ENCODE assay signal across 14 mouse cellular contexts in genomic region chr12:99087286-99087685, GRCm38 (mm10).
DNase-seq lines count a peak whose midpoint lies in the region; ATAC-seq and TF ChIP-seq lines count a peak whose summit lies in the region.
"Had no signal": no experiment of that assay in that cellular context is flagged by ENCODE, and none has a peak within 500 bp of the region (broad histone marks: within the 10 kb centered on the region; RNA-seq: fewer than 3 reads in every experiment).

No protein-coding gene starts in this region.

- no peaks in the 10 kb centered on the region for H3K79me2 ChIP-seq in heart, adult 2 months (replicated peaks; ENCODE audit: control insufficient read depth, insufficient read depth, low read length)

- intact Hi-C loops in left cerebral cortex, postnatal 14 days (cut with DNase I): loop anchor here (10.0 kb wide), 1 partner anchor 1018 kb away; no protein-coding TSS in a partner anchor
- intact Hi-C loops in heart, adult 2 months (cut with DNase I): no loop called here
- intact Hi-C loops in heart, postnatal 14 days (cut with DNase I): no loop called here

- no peak for DNase-seq in heart, postnatal 4 days
- peak; percentile 43 to 77 for DNase-seq in left cerebral cortex, postnatal 14 days (ENCODE audit: low spot score in 2 of 2)
- no peak for DNase-seq in heart, adult 2 months
- no peak for DNase-seq in heart, postnatal 14 days
- DNase-seq: adrenal gland, postnatal 36 days; B cell, adult 2 months; cerebellum, postnatal 25 days; kidney, adult 11 months; lung, postnatal 14 days had no signal

- no peak for TF ChIP-seq EP300 in heart, adult 2 months (IDR thresholded peaks at IDR 0.05; ENCODE audit: insufficient read depth, low read depth, low read length)

- H3K9me3 ChIP-seq in heart, embryonic 12.5 days (replicated peaks): no peaks in the 10 kb centered on the region
- no peaks in the 10 kb centered on the region for H3K9me3 ChIP-seq in forebrain, embryonic 15.5 days
- H3K9me3 ChIP-seq in neural tube, embryonic 15.5 days (replicated peaks): no peaks in the 10 kb centered on the region
- no peaks in the 10 kb centered on the region for H3K9me3 ChIP-seq in liver, embryonic 12.5 days (replicated peaks)

- no peak overlapping the region for H3K4me3 ChIP-seq in heart, embryonic 12.5 days
- no peak overlapping the region for H3K4me3 ChIP-seq in forebrain, embryonic 15.5 days
- H3K4me3 ChIP-seq in neural tube, embryonic 15.5 days (replicated peaks): no peak overlapping the region
- H3K4me3 ChIP-seq in liver, embryonic 12.5 days: no peak overlapping the region
- no peak overlapping the region for H3K4me3 ChIP-seq in heart, adult 2 months

- TF ChIP-seq POLR2A in heart, adult 2 months (IDR thresholded peaks at IDR 0.05; ENCODE audit: insufficient read depth, low read depth, low read length): no peak

- no peak for TF ChIP-seq CTCF in heart, adult 2 months (IDR thresholded peaks at IDR 0.05)

- no peaks in the 10 kb centered on the region for H3K36me3 ChIP-seq in heart, embryonic 12.5 days
- H3K36me3 ChIP-seq in forebrain, embryonic 15.5 days: no peaks in the 10 kb centered on the region
- no peaks in the 10 kb centered on the region for H3K36me3 ChIP-seq in neural tube, embryonic 15.5 days
- H3K36me3 ChIP-seq in liver, embryonic 12.5 days: no peaks in the 10 kb centered on the region
- no peaks in the 10 kb centered on the region for H3K36me3 ChIP-seq in heart, adult 2 months (ENCODE audit: control insufficient read depth, insufficient read depth, low read length)

- no peak overlapping the region for H3K27ac ChIP-seq in heart, embryonic 12.5 days (ENCODE audit: poor library complexity, severe bottlenecking)
- peak overlapping the region; percentile 73 for H3K27ac ChIP-seq in forebrain, embryonic 15.5 days (replicated peaks)
- H3K27ac ChIP-seq in neural tube, embryonic 15.5 days (replicated peaks): peak overlapping the region; percentile 58
- no peak overlapping the region for H3K27ac ChIP-seq in liver, embryonic 12.5 days
- no peak overlapping the region for H3K27ac ChIP-seq in heart, adult 2 months

- H3K4me1 ChIP-seq in heart, embryonic 12.5 days (replicated peaks): no peaks in the 10 kb centered on the region
- peaks cover 27% of the 10 kb centered on the region for H3K4me1 ChIP-seq in forebrain, embryonic 15.5 days
- peaks cover 37% of the 10 kb centered on the region for H3K4me1 ChIP-seq in neural tube, embryonic 15.5 days
- H3K4me1 ChIP-seq in liver, embryonic 12.5 days: no peaks in the 10 kb centered on the region
- no peaks in the 10 kb centered on the region for H3K4me1 ChIP-seq in heart, adult 2 months (ENCODE audit: control insufficient read depth, insufficient read depth, low read length)

- peaks cover 18% of the 10 kb centered on the region for H3K27me3 ChIP-seq in heart, embryonic 12.5 days (replicated peaks)
- H3K27me3 ChIP-seq in forebrain, embryonic 15.5 days: no peaks in the 10 kb centered on the region
- no peaks in the 10 kb centered on the region for H3K27me3 ChIP-seq in neural tube, embryonic 15.5 days (replicated peaks)
- peaks cover 36% of the 10 kb centered on the region for H3K27me3 ChIP-seq in liver, embryonic 12.5 days (replicated peaks)
- no peaks in the 10 kb centered on the region for H3K27me3 ChIP-seq in heart, adult 2 months (ENCODE audit: control insufficient read depth, insufficient read depth, low read length)

- WGBS in heart, embryonic 12.5 days: 59% methylated on average over 8 of the region's 8 CpGs
- 10% methylated on average over 8 of the region's 8 CpGs for WGBS in forebrain, embryonic 15.5 days
- WGBS in neural tube, embryonic 15.5 days: 15% methylated on average over 8 of the region's 8 CpGs
- 56% methylated on average over 8 of the region's 8 CpGs for WGBS in liver, embryonic 12.5 days (ENCODE audit: insufficient replicate concordance)
- 73% methylated on average over 8 of the region's 8 CpGs for WGBS in heart, adult 2 months

- H3K4me2 ChIP-seq in heart, embryonic 12.5 days: no peak overlapping the region
- peak overlapping the region; percentile 19 for H3K4me2 ChIP-seq in forebrain, embryonic 15.5 days (replicated peaks)
- peak overlapping the region; percentile 6 for H3K4me2 ChIP-seq in neural tube, embryonic 15.5 days
- no peak overlapping the region for H3K4me2 ChIP-seq in liver, embryonic 12.5 days
- H3K4me2 ChIP-seq: heart, embryonic 11.5 days had no signal

- no peak overlapping the region for H3K9ac ChIP-seq in heart, embryonic 12.5 days
- H3K9ac ChIP-seq in forebrain, embryonic 15.5 days (replicated peaks): no peak overlapping the region; the same call in 1 of the 2 replicates
- no peak overlapping the region for H3K9ac ChIP-seq in neural tube, embryonic 15.5 days (replicated peaks)
- H3K9ac ChIP-seq in liver, embryonic 12.5 days: no peak overlapping the region
- H3K9ac ChIP-seq in heart, adult 2 months (ENCODE audit: low read depth, low read length): no peak overlapping the region

- ATAC-seq in heart, embryonic 12.5 days (ENCODE audit: insufficient number of reproducible peaks, low FRiP score): 0 out of 2 replicates have a peak, but pooled peaks have one; percentile 11
- peak; percentile 55 for ATAC-seq in forebrain, embryonic 15.5 days (replicated peaks)
- ATAC-seq in neural tube, embryonic 15.5 days (ENCODE audit: low FRiP score): peak; percentile 82
- ATAC-seq in liver, embryonic 12.5 days: no peak

Comparison
In these comparisons a context has a peak if more than half of its experiments do, and no peak if none do; other contexts are left out.
1. H3K27ac ChIP-seq: peak in forebrain, embryonic 15.5 days (single experiment) and neural tube, embryonic 15.5 days (single experiment); none in heart, embryonic 12.5 days (single experiment), liver, embryonic 12.5 days (single experiment) and heart, adult 2 months (single experiment).
2. H3K4me2 ChIP-seq: peak in forebrain, embryonic 15.5 days (single experiment) and neural tube, embryonic 15.5 days (single experiment); none in heart, embryonic 12.5 days (single experiment) and liver, embryonic 12.5 days (single experiment).
3. DNase-seq: peak in left cerebral cortex, postnatal 14 days (2 of 2); none in heart, postnatal 4 days (single experiment), heart, adult 2 months (0 of 2) and heart, postnatal 14 days (0 of 2).